Mouse (Mus musculus) layer of hippocampus, postnatal 25 days (tissue): ENCODE measurements around the gene Rhoq. TPM values are rescaled to one million over a fixed set of nuclear protein-coding genes. Genes with fewer than 3 reads are reported as not detected.

Experiments
- DNase-seq, 2 experiments: peaks; one replicate each; pipeline ENCODE4 v3.0.0; 2022; ENCODE audit warnings: mixed read lengths in 2 of 2, low spot score in 1 of 2; ENCODE audit errors: extremely low spot score in 1 of 2
- total RNA-seq, 2 experiments: library from RNA; stranded (reverse); gene quantifications; 2 replicates each; pipeline ENCODE4 v1.2.3; 2021

The Rhoq gene
- total RNA-seq, 2 experiments from 2014 or later: 32.8 to 37.8 TPM

DNA sequence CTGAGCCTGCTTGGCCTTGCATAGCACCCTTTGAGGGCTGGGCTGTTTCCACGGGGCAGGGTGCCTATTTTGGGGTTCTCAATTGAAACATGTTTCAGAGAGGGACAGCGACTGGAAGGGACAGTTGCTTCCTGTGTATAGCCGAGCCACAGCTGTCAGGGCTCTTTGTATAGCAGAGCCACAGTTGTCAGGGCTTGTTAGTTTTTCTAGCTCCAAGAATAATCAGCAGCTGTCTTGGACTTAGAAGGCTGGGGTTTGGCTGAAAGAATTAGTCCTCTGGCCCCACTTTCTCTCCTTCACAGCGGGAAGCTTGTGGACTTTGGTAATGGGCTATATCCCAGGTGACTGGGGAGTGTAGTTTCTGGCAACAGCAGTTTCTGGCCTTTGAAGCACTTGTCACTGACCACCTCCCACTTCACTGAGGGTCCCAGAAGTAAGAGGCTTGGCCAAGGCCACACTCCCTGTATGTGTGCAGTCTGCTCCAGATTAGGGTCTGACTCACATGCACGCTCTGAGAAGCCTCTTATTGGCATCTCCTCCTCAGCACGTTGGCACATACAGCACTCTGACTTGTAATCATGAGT is 25.8 kb downstream of the Rhoq start:
- no peak for DNase-seq

DNA sequence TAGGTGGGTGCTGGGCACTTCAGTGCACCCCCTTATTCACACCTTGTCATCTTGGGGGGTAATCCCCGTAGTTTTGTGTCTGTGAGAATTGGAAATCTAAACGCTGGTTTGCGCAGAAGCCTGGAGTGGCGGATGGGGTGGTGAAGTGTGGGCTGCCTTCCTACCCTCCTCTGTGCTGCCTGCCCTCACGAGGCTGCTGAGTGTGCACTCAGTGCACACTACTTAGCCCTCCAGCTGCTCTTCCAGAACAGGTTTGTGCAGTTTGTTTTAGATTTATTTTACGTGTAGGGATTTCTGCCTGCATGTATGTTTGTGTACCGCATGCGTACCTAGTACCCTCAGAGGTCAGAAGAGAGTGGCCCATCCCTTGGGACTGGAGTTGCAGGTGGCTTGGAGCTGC is 28.4 kb downstream of the Rhoq start:
- no peak for DNase-seq

DNA sequence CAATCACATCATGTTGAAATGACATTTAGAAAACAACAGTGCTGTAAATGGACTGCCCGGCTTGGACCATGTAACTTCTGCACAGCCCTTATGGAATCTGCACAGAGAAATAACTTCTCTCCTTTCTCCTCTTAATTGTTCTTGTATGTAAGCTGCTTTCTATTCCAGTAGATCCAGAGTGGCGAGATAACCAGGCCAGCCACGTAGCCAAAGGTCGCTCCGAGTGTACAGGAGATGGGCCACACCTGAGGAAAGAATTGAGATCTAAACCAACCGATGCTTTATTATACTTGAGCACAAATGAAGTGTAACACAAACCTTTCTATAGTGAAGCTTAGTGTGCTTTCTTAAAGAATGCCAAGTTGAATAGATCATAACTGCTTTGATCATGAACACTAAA is 34.4 kb downstream of the Rhoq start:
- DNase-seq: no peak

DNA sequence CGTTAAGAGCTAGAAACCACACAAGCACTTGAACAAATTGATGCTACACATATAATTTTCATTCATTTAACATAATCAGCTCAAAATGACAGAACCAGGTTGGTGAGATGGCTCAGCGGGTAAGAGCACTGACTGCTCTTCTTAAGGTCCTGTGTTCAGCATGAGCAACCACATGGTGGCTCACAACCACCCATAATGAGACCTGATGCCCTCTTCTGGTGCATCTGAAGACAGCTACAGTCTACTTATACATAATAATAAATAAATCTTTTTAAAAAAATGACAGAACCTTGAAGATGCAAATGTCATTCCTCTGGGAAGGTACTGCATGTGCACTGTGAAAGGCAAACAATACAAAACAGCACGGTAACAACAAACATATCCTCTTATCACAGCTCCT is 46.1 kb downstream of the Rhoq start:
- DNase-seq: no peak

DNA sequence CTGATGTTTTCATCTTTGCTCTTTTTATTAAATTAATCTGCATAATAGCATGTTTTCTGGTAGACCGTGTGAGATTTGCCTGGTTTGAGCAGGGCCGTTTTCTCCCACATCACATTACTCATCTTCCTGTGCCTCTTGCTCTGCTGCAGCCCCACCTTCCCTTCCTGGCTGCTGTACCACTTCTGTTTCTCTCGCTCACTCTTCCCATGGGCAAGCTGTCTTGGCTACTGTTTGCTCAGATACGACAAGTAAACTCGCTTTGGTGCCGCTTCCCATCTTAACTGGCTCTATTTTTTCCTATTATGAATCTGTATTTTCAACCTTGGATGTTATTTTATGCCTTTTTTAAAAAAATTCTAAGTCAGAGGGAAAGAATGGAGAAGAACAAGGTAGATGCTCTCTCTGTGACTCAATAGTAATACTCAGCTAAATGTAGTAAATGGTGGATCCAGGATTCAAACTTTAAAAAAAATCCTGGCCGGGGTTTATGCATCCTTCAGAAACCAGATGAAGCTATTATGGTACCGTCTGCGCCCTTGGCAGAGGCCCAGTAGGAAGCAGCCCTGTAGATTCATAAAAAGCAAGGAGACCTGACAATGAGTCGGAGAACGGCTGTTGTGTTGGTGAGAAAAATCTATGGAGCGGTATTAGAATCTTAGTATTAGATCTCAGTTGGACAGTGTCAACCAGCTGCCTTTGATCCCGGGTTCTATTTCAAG is 48.6 kb downstream of the Rhoq start:
- peak; percentile 46 to 63 for DNase-seq

DNA sequence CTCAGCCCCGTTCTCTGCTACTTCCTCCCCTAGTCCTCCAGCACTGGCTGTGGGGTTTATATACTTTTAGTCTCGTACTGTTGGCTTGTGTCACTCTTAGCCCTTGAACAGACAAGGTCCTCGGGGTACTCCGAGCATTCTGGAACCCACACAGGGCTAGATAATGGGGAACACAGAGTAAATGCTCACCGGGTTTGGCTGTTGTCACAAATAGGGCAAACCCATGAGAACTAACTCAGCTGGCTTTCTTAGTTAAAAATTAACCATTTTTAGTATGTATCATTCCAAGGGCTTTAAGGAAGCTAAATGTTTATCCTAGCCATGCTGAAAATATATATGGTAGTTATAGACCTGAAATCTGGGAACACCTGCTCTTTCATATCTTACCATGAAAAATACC is 56.8 kb downstream of the Rhoq start:
- DNase-seq: no peak

DNA sequence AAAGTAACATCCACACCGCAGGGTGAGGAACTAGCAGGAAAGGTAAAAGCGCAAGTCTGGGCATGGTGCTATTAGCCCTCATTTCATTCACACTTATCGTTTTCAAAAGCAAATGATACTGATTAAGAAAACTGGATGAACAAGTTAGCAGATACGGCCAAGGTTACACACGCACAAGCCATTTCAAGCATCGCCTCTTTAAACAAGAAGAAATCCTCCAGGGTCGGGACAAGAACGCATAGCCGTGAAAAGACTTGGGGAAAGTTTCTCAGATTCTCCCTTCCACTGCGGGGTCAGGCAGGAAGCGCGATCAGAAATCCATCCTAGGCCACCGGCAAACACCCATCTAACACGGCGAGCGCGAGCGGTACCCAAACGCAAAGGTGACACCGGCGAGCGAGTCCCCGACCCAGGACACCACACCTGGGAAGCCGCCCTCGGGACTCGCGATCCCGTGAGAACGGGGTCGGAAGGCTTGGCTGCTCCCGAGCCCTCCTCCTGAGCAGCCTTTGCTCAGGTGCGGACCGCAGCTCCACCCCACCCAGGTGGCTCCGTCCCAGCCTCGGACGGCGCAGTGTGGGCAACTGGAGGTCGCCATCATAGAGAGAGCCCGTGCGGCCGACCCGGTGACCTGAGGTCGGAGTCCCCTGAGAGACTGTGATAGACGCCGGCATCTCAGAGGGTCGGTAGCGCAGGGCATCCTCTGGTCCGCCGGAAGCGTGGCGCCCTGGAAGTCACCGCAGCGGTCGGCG is 61.8 kb downstream of the Rhoq start:
- DNase-seq: no peak

DNA sequence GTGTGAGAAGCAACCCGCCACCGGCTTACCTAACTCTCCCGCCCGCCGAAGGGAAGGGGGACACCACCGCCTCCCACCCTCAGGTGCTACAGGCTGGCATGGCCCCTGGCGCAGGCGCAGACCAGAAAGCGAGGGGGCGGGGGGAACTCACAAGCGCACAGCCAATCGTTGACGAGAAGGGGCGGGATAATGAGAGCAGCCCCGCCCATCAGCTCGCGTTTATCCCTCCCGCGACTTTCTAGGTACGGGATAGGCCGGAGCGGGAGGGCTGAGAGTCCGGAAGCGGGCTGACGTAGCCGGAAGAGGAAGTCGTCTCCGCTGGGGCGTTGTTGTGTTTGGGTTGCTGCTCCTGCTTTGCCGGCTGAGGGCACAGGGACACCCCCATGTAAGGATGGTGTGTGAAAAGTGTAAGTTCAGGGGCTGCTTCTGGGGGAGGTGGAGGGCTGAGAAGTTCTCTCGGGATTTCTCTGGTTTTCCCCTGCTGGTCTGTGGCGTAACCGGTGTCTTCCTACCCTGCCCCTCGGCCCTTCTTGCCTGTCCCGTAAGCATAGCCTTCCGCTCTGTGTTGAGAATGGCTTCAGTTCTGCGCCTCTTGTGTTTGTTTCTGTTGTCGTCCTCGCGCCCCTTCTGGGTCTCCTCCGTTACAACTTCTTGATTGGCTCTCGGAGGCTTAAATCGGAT is 62.5 kb downstream of the Rhoq start, which contains the start of the genes Pigf and Cript:
TSS of gene Pigf (minus strand) at position 138 of the 681 bp plus-strand sequence.
TSS of gene Cript (plus strand) at position 282 of the 681 bp plus-strand sequence.
- DNase-seq: peak; percentile 93 to 96

DNA sequence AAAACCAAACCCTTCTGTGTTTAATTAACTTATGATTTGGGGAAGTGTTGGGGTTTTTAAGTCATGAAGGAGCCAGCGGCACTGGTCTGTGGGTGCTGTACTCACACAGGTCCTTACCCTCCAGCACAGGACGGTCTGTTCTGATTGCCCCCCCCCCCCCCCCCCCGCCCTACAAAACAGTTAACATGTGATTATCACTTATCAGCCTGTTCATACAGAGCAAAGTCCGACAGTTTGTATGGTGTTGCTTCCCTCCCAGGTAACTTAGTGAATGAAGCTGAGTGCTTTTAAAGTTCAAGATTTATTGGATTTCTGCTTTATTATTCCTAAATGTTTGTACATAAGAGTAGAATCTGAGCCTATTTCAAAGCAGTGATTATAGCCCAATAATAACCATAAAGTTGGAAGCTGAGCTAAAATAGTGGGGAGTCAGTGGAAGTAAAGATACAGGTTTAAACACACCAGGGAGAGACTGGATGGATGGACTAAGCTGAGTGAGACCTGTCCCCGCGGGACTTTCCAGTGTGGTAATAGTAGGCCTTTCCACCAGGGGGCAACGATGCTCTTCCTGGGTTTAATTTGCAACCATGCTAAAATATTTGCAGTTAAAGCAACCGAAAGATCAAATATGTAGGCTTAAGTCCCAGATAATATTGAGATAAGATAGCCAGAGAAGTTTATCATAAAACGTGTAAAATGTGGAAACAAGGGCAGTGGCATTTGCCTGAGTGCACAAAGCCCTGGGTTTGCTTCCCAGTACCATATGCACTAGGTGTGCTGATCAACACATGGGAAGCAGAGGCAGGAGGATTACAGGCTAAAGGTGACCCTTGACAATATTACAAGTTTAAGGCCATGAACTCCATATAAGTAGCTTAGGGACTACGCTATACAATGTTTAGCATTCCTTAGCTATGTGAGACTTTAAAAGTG is 73.5 kb downstream of the Rhoq start:
- DNase-seq: peak in 1 of 2 experiments; percentile 48

DNA sequence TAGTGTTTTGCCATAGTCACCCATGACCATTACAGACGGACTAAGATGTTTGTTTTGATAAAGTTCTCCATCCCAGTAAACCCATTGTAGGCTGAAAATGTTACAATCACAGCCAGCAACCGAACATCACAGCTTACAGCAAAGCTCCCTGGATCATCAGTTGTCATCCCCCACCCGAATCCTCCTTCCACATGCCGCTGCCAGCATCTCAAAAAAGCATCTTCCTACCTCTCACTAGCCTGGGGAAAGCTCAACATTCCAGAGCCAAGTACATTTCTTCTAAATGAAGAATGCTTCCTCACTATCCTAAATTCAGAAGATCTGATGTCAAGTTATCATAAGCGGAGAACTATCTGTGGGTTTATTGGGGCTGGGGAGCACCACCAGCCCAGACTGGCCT is 75.6 kb downstream of the Rhoq start:
- no peak for DNase-seq

DNA sequence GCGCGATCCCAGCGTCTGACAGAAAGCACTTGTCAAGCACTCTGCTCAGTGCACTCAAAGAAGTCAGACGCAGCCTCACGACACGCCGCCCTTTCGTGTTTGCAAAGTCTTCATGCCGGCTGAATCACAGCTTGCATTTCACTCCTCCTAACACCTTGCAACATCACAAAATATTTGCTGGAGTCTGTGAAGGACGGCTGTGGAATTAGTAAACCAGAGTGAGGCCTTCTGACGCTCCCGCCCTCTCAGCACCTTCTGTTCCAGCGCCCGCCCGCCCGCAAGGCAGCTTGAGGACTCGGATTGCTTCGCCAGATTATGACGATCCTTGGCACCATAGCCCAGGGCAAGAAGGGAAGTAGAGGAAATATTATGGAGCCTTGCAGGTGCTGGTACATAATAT is 78.9 kb downstream of the Rhoq start:
- peak in 1 of 2 experiments; percentile 20 for DNase-seq

DNA sequence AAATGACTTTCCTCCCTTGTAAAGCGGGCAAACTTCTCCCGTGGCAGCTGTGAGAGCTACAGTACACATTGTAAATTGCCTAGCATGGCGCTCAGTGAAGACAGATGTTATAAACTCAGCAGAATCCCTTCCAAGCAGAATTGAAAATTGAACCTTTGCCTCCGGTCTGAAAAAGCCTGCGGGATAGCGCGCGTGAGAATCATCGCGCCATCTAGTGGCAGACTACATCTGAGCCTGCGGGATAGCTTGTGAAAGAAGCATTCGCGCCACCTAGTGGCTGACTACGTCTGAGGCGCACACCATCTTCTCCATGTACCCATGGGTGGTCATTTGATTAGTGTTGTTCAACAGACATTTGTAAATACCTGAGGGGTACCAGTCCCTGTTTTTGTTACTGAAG is 81.5 kb downstream of the Rhoq start:
- peak; percentile 76 to 98 for DNase-seq

DNA sequence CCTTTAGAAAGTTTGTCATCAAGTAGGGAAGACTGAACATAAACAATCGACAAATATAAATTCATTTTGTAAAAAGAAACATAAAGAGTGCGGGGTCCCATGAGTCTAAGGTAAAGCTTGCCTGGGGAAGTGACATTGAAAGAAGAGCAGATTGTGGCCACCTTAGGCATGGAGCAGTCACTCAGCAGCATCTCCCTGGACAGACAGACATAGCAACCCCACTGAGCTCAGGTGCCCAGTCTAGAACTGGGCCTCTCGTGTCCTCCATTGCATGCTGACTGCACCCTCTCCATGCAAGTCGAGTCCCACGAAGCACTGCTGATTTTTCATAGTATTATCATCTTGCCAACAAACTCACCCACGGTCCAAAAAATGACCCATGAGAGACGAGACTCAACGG is 81.9 kb downstream of the Rhoq start:
- DNase-seq: no peak

Other genes with a start within 250 kb of the Rhoq start
- gene Epas1, start 209.4 kb upstream of the Rhoq start, total RNA-seq: 10 to 100 TPM; 75.1 to 99.4 TPM
- gene Tmem247, start 45.7 kb upstream of the Rhoq start, total RNA-seq: not detected
- under 1 TPM in 1 of 2 experiments, not detected in 1; 0.27 TPM for gene Atp6v1e2, start 15.2 kb upstream of the Rhoq start, total RNA-seq
- 10 to 100 TPM; 16.9 to 17.7 TPM for gene Pigf, start 62.3 kb downstream of the Rhoq start, total RNA-seq
- gene Cript, start 62.5 kb downstream of the Rhoq start, total RNA-seq: 10 to 100 TPM; 58.6 to 61.3 TPM
- 100 to 1,000 TPM in 1 of 2 experiments, 10 to 100 TPM in 1; 98.3 to 101 TPM for gene Socs5, start 144.6 kb downstream of the Rhoq start, total RNA-seq